Mouse (Mus musculus): ENCODE measurements at regions not wholly inside any gene's neighbourhood (a gene's known extent, or its start where the extent isn't known, plus 50 kb on each side); places are given as distances from the start of the nearest gene placed in this dataset.
"Not testable (repeated sequence)": the region's sequence is repeated elsewhere in the genome, so short reads cannot be mapped to it uniquely, and the experiment has no call there.

DNA sequence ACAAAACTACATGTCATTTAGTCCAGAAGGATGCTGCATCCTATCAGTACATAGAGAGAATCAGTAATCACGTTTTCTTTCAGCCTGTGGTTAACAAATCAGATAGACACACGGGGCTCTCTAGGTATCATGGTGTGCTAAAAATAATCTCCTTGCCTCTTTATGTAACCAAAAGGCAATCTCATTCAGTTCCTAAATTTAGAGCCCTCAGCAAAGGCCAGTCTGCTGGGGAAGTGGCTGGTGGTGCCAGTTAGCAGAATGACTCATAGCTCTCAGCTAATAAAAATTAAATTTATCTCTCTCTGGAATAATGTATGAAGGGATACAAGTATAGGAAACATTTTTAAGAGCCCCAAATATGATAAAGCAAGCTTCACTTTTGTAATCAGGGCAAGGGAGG lies 335.5 kb downstream of the Phex start:
- DNase-seq (ENCODE audit: low read depth, low spot score), result no peak
- Histone ChIP-seq H3K4me1 (ENCODE audit: control insufficient read depth in 1 of 2, insufficient read depth in 2 of 2, low read length in 2 of 2) (no peaks in the 10 kb centered on the region), H3K27me3 (ENCODE audit: control insufficient read depth in 1 of 2, insufficient read depth in 2 of 2, low read length in 2 of 2) (no peaks in the 10 kb centered on the region), H3K9me3 (replicated peaks; ENCODE audit: insufficient read depth, low read length) (no peaks in the 10 kb centered on the region), H3K79me2 (ENCODE audit: control insufficient read depth, insufficient read depth, low read length, poor library complexity) (no peaks in the 10 kb centered on the region), H3K9ac (ENCODE audit: control insufficient read depth, low read depth, low read length, poor library complexity, severe bottlenecking) (no peak overlapping the region), H3K36me3 (ENCODE audit: control insufficient read depth in 1 of 2, insufficient read depth in 2 of 2, low read length in 2 of 2) (no peaks in the 10 kb centered on the region), H3K27ac (ENCODE audit: control insufficient read depth, low read depth, low read length) (no peak overlapping the region), H3K4me3 (ENCODE audit: control insufficient read depth in 1 of 2, insufficient read depth in 1 of 2, low read depth in 2 of 2, low read length in 2 of 2) (no peak overlapping the region)
- no peak for TF ChIP-seq KAT2A (conservative IDR thresholded peaks at IDR 0.05; ENCODE audit: low read depth, low read length)
- no peak for TF ChIP-seq CHD2 (IDR thresholded peaks at IDR 0.05; ENCODE audit: low read length)
- TF ChIP-seq TAL1 (IDR thresholded peaks at IDR 0.05; ENCODE audit: low read length), result no peak
- TF ChIP-seq MYB (IDR thresholded peaks at IDR 0.05; ENCODE audit: low read depth, low read length), result no peak
- no peak for TF ChIP-seq TBP (IDR thresholded peaks at IDR 0.05; ENCODE audit: low read depth, low read length)
- no peak for TF ChIP-seq MEF2A (IDR thresholded peaks at IDR 0.05; ENCODE audit: extremely low read depth, insufficient replicate concordance, low read depth, low read length, poor library complexity, severe bottlenecking)
- TF ChIP-seq SIN3A (IDR thresholded peaks at IDR 0.05; ENCODE audit: low read length), result no peak
- no peak for TF ChIP-seq ZMIZ1 (IDR thresholded peaks at IDR 0.05; ENCODE audit: low read depth, low read length)
- TF ChIP-seq JUND (IDR thresholded peaks at IDR 0.05; ENCODE audit: low read depth, low read length), result no peak
- no peak for TF ChIP-seq ETS1 (IDR thresholded peaks at IDR 0.05; ENCODE audit: low read depth, low read length)

DNA sequence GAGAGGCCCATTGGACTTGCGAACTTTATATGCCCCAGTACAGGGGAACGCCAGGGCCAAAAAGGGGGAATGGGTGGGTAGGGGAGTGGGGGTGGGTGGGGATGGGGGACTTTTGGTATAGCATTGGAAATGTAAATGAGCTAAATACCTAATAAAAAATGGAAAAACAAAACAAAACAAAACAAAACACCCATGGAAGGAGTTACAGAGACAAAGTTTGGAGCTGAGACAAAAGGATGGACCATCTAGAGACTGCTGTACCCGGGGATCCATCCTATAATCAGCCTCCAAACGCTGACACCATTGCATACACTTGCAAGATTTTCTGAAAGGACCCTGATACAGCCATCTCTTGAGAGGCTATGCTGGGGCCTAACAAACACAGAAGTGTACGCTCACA lies 337.1 kb downstream of the Phex start:
- DNase-seq (ENCODE audit: low read depth, low spot score); H3K79me2 ChIP-seq (ENCODE audit: control insufficient read depth, insufficient read depth, low read length, poor library complexity); H3K9ac ChIP-seq (ENCODE audit: control insufficient read depth, low read depth, low read length, poor library complexity, severe bottlenecking); H3K9me3 ChIP-seq (replicated peaks; ENCODE audit: insufficient read depth, low read length); H3K4me3 ChIP-seq (ENCODE audit: control insufficient read depth in 1 of 2, insufficient read depth in 1 of 2, low read depth in 2 of 2, low read length in 2 of 2); H3K36me3 ChIP-seq (ENCODE audit: control insufficient read depth in 1 of 2, insufficient read depth in 2 of 2, low read length in 2 of 2); H3K4me1 ChIP-seq (ENCODE audit: control insufficient read depth in 1 of 2, insufficient read depth in 2 of 2, low read length in 2 of 2); H3K27me3 ChIP-seq (ENCODE audit: control insufficient read depth in 1 of 2, insufficient read depth in 2 of 2, low read length in 2 of 2); H3K27ac ChIP-seq (ENCODE audit: control insufficient read depth, low read depth, low read length): not testable (repeated sequence)

DNA sequence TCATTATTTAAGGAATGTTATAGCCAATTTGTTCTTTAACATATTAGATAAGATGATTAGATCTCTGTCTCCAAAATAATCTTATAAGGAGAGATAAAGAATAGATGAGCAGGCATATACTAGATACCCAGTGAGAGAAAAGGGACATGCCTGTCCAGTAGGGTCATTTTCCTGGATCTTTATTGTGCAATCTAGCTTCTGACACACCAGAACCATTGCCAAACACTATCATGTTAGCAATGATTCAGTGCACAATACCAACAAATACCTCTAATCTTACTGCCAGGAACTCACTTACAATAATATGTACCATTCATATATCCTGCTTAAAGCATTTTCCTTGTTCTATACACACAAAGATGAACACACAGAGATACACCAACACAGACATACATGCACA lies 338.9 kb downstream of the Phex start:
- Histone ChIP-seq H3K4me1 (ENCODE audit: control insufficient read depth in 1 of 2, insufficient read depth in 2 of 2, low read length in 2 of 2) (no peaks in the 10 kb centered on the region), H3K27ac (ENCODE audit: control insufficient read depth, low read depth, low read length) (no peak overlapping the region), H3K36me3 (ENCODE audit: control insufficient read depth in 1 of 2, insufficient read depth in 2 of 2, low read length in 2 of 2) (no peaks in the 10 kb centered on the region), H3K79me2 (ENCODE audit: control insufficient read depth, insufficient read depth, low read length, poor library complexity) (no peaks in the 10 kb centered on the region), H3K9ac (ENCODE audit: control insufficient read depth, low read depth, low read length, poor library complexity, severe bottlenecking) (no peak overlapping the region), H3K27me3 (ENCODE audit: control insufficient read depth in 1 of 2, insufficient read depth in 2 of 2, low read length in 2 of 2) (no peaks in the 10 kb centered on the region), H3K4me3 (ENCODE audit: control insufficient read depth in 1 of 2, insufficient read depth in 1 of 2, low read depth in 2 of 2, low read length in 2 of 2) (no peak overlapping the region), H3K9me3 (replicated peaks; ENCODE audit: insufficient read depth, low read length) (no peaks in the 10 kb centered on the region)
- TF ChIP-seq KAT2A (conservative IDR thresholded peaks at IDR 0.05; ENCODE audit: low read depth, low read length) (no peak), POLR2AphosphoS2 (IDR thresholded peaks at IDR 0.05; ENCODE audit: low read length) (no peak)
- DNase-seq (ENCODE audit: low read depth, low spot score), result no peak
